In the genomic region with DNA sequence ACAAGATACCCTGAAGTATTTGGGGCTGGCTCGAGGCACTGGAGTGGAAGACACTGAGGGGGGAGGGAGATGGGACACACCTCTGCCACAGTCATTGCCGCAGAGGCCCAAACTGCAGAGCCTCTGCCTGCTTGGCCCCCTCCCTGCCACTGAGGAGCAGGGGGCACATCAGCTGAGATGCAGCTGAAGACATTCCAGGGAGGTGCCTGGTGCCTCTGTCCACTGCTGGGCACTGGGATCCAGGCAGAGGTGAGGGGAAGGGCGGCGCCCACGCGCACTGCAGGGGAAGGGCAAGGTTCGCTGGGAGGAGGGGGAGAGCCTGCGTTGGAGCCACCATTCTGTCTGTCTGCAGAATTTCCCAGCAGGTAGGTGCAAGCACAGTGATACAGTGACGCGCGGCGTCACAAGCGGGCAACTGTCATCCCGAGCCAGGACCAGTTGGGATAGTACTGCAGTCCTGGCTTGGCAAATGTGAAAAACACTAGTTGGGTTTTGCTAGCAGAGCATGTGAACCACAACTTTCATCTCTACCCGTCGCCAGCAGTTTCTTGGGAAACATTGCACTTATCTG, we compare ENCODE assay signal across 10 mouse cellular contexts. TPM values are rescaled to one million over a fixed set of nuclear protein-coding genes. Genes with fewer than 3 reads are reported as not detected.
A peak's percentile ranks its signal among the peaks of the same experiment; 100 is the strongest.
DNase-seq lines count a peak whose midpoint lies in the region; ATAC-seq lines count a peak whose summit lies in the region.
"Had no signal": no experiment of that assay in that cellular context is flagged by ENCODE, and none has a peak within 500 bp of the region (broad histone marks: within the 10 kb centered on the region; RNA-seq: fewer than 3 reads in every experiment).

No protein-coding gene starts in this region.

- H3K4me1 ChIP-seq in heart, embryonic 12.5 days (replicated peaks) = peaks cover 4% of the 10 kb centered on the region; the same call in 1 of the 2 replicates
- no peaks in the 10 kb centered on the region for H3K4me1 ChIP-seq in neural tube, embryonic 12.5 days
- H3K4me1 ChIP-seq in limb, embryonic 10.5 days = peaks cover 4% of the 10 kb centered on the region; the same call in 1 of the 2 replicates

- H3K27me3 ChIP-seq in heart, embryonic 12.5 days (replicated peaks) = 0 out of 2 replicates have a peak, but pooled peaks cover 3% of the 10 kb centered on the region
- H3K27me3 ChIP-seq in neural tube, embryonic 12.5 days (replicated peaks) = peaks cover 18% of the 10 kb centered on the region
- H3K27me3 ChIP-seq in limb, embryonic 10.5 days (ENCODE audit: low read depth, poor library complexity, severe bottlenecking) = peaks cover 38% of the 10 kb centered on the region

- H3K27ac ChIP-seq in heart, embryonic 12.5 days (ENCODE audit: poor library complexity, severe bottlenecking) = no peak overlapping the region
- H3K27ac ChIP-seq in neural tube, embryonic 12.5 days = no peak overlapping the region
- no peak overlapping the region for H3K27ac ChIP-seq in limb, embryonic 10.5 days

- H3K9ac ChIP-seq in heart, embryonic 12.5 days = 0 out of 2 replicates have a peak overlapping the region, but pooled peaks have one; percentile 35
- H3K9ac ChIP-seq in neural tube, embryonic 12.5 days = no peak overlapping the region

- 13% methylated on average over 16 of the region's 16 CpGs for WGBS in heart, embryonic 12.5 days
- WGBS in neural tube, embryonic 12.5 days = 21% methylated on average over 16 of the region's 16 CpGs
- 18% methylated on average over 16 of the region's 16 CpGs for WGBS in limb, embryonic 10.5 days

- intact Hi-C loops in heart, postnatal 36 days (cut with DNase I) = no loop called here
- intact Hi-C loops in left cerebral cortex, postnatal 25 days (cut with DNase I) = no loop called here

- DNase-seq in heart, postnatal 36 days = no peak
- DNase-seq in neural tube, embryonic 10.5 days (ENCODE audit: extremely low spot score, low spot score) = no peak
- no peak for DNase-seq in limb, embryonic 10.5 days (ENCODE audit: low spot score)
- DNase-seq in retina, embryonic 14.5 days (ENCODE audit: low spot score) = peak; percentile 8
- no peak for DNase-seq in left cerebral cortex, postnatal 25 days (ENCODE audit: low spot score in 2 of 2)
- DNase-seq in layer of hippocampus, adult 9-10 months (ENCODE audit: low spot score) = no peak
- DNase-seq: thymus, postnatal 25 days had no signal

- H3K9me3 ChIP-seq in heart, embryonic 12.5 days (replicated peaks) = no peaks in the 10 kb centered on the region; the same call in 1 of the 2 replicates
- no peaks in the 10 kb centered on the region; the same call in 1 of the 2 replicates for H3K9me3 ChIP-seq in neural tube, embryonic 12.5 days
- no peaks in the 10 kb centered on the region for H3K9me3 ChIP-seq in limb, embryonic 10.5 days (replicated peaks)

- H3K4me3 ChIP-seq in heart, embryonic 12.5 days = peak overlapping the region; percentile 41
- H3K4me3 ChIP-seq in neural tube, embryonic 12.5 days = no peak overlapping the region
- peak overlapping the region; percentile 42 for H3K4me3 ChIP-seq in limb, embryonic 10.5 days

- ATAC-seq in heart, embryonic 12.5 days (ENCODE audit: insufficient number of reproducible peaks, low FRiP score) = 0 out of 2 replicates have a peak, but pooled peaks have one; percentile 39
- ATAC-seq in neural tube, embryonic 12.5 days (ENCODE audit: low FRiP score, low read depth) = no peak
- ATAC-seq: inflammation-experienced regulatory T-cells, adult 6 months had no signal

- no peaks in the 10 kb centered on the region for H3K36me3 ChIP-seq in heart, embryonic 12.5 days
- no peaks in the 10 kb centered on the region for H3K36me3 ChIP-seq in neural tube, embryonic 12.5 days
- no peaks in the 10 kb centered on the region for H3K36me3 ChIP-seq in limb, embryonic 10.5 days

- peak overlapping the region; percentile 67 for H3K4me2 ChIP-seq in heart, embryonic 12.5 days
- peak overlapping the region; percentile 46 for H3K4me2 ChIP-seq in neural tube, embryonic 12.5 days (replicated peaks)

RNA-seq across cellular contexts. Expression of gene Dgkk, which starts 0.9 kb away (rescaled TPM):
- polyA plus RNA-seq in heart, embryonic 12.5 days (2016; fragmentation: Nextera tagmentation; extraction: Ambion mirVana) = 7.4 and 9.3 TPM in 2 replicates
- under 1 TPM in 1 of 2 experiments, not detected in 1; 0.08 TPM for total RNA-seq in heart, postnatal 36 days (2021)
- 0.31 and 0.37 TPM in 2 replicates for polyA plus RNA-seq in neural tube, embryonic 12.5 days (2016; fragmentation: Nextera tagmentation; extraction: Ambion mirVana)
- polyA plus RNA-seq in limb, embryonic 10.5 days (2016; fragmentation: Nextera tagmentation; extraction: Ambion mirVana) = 0.59 and 0.73 TPM in 2 replicates
- 1 to 10 TPM in 1 of 2 experiments, under 1 TPM in 1; 0.78 to 1.6 TPM for total RNA-seq in left cerebral cortex, postnatal 25 days (2021)
- polyA plus RNA-seq: inflammation-experienced regulatory T-cells, adult 6 months had no signal
